Mouse (Mus musculus) lung, postnatal 0 days (tissue): ENCODE data around the gene Rxra. TPM values are rescaled to one million over a fixed set of nuclear protein-coding genes. Genes with fewer than 3 reads are reported as not detected.

Source experiments
- ATAC-seq: fragments of 200-750 bp; cut with Nextera tagmentation; 2 replicates; pipeline ENCODE4 v1.8.0; 2017; ENCODE audit warnings: moderate library complexity
- DNase-seq: peaks from one replicate; pipeline ENCODE4 v3.0.0-alpha.2; 2016; ENCODE audit warnings: low spot score
- H3K27ac ChIP-seq: fragments of 300-500 bp; sonication (generic); 2 replicates; pipeline ENCODE4 v1.5.1; 2014; ENCODE audit warnings: antibody characterized with exemption, mild to moderate bottlenecking, low read length, mixed read lengths
- H3K27me3 ChIP-seq: fragments of 300-500 bp; sonication (generic); replicated peaks from 2 replicates; pipeline ENCODE4 v1.6.1; 2014; ENCODE audit warnings: low read length, mixed read lengths; ENCODE audit not compliant: insufficient read depth
- H3K36me3 ChIP-seq: fragments of 300-500 bp; sonication (generic); 2 replicates; pipeline ENCODE4 v1.6.1; 2014; ENCODE audit warnings: low read length, mixed read lengths; ENCODE audit not compliant: insufficient read depth
- H3K4me1 ChIP-seq: fragments of 300-500 bp; sonication (generic); 2 replicates; pipeline ENCODE4 v1.6.1; 2014; ENCODE audit warnings: antibody characterized with exemption, low read depth, low read length, mixed read lengths; ENCODE audit not compliant: insufficient read depth
- H3K4me2 ChIP-seq: fragments of 300-500 bp; sonication (generic); replicated peaks from 2 replicates; pipeline ENCODE4 v1.6.1; 2014; ENCODE audit warnings: low read depth, mild to moderate bottlenecking, low read length, moderate library complexity, mixed read lengths
- H3K4me3 ChIP-seq: fragments of 300-500 bp; sonication (generic); 2 replicates; pipeline ENCODE4 v1.5.1; 2014; ENCODE audit warnings: low read depth, low read length
- H3K9ac ChIP-seq: fragments of 300-500 bp; sonication (generic); replicated peaks from 2 replicates; pipeline ENCODE4 v1.6.1; 2014; ENCODE audit warnings: low read depth, mild to moderate bottlenecking
- H3K9me3 ChIP-seq: fragments of 300-500 bp; sonication (generic); 2 replicates; pipeline ENCODE4 v1.6.1; 2016; ENCODE audit warnings: low read length, mixed read lengths
- CTCF ChIP-seq: IDR thresholded peaks from 2 replicates; pipeline ENCODE4 v1.5.1; 2016; ENCODE audit warnings: antibody characterized with exemption, mild to moderate bottlenecking
- EP300 ChIP-seq: IDR thresholded peaks from 2 replicates; pipeline ENCODE4 v1.6.1; 2016; ENCODE audit warnings: antibody characterized with exemption, mild to moderate bottlenecking, control low read depth
- WGBS: fragments of 180-500 bp; shearing (Covaris S2); extraction: QIAGEN DNeasy Blood & Tissue Kit; methylation state at CpG from one replicate; pipeline ENCODE4 v1.1.7; 2014; 5-methylcytosine and 5-hydroxymethylcytosine counted together
- polyA plus RNA-seq: library from polyadenylated mRNA; unstranded; fragments of >200 nt; fragmentation: Nextera tagmentation; extraction: Ambion mirVana; gene quantifications from 2 replicates; pipeline ENCODE4 v1.2.1, GENCODE M21; 2015

The Rxra gene
- polyA plus RNA-seq, 1 experiment from 2014 or later = 9.6 TPM

GRCm38 (mm10) chr2:27682096-27682495 lies 5.9 kb downstream of the Rxra start:
- 66% methylated on average over 5 of the region's 5 CpGs for WGBS

GRCm38 (mm10) chr2:27684017-27684657 lies 7.9 kb downstream of the Rxra start:
- no peaks in the 10 kb centered on the region for H3K27me3 ChIP-seq
- TF ChIP-seq CTCF (no peak), EP300 (no peak)
- no peaks in the 10 kb centered on the region for H3K36me3 ChIP-seq
- ATAC-seq (no peak), DNase-seq (no peak)
- H3K27ac ChIP-seq = no peak overlapping the region
- H3K9ac ChIP-seq = no peak overlapping the region
- H3K4me1 ChIP-seq = peaks cover 39% of the 10 kb centered on the region
- H3K4me2 ChIP-seq = no peak overlapping the region
- no peak overlapping the region for H3K4me3 ChIP-seq
- WGBS = 68% methylated on average over 11 of the region's 11 CpGs
- H3K9me3 ChIP-seq = no peaks in the 10 kb centered on the region

More at GRCm38 (mm10) chr2:27682096-27682495, 5.9 kb downstream of the Rxra start:
- H3K36me3 ChIP-seq = no peaks in the 10 kb centered on the region
- no peak overlapping the region for H3K4me3 ChIP-seq
- DNase-seq (no peak), ATAC-seq (no peak)
- peaks cover 37% of the 10 kb centered on the region for H3K4me1 ChIP-seq
- no peak overlapping the region for H3K27ac ChIP-seq
- no peak overlapping the region for H3K9ac ChIP-seq
- TF ChIP-seq EP300 (no peak), CTCF (no peak)
- no peaks in the 10 kb centered on the region for H3K27me3 ChIP-seq
- no peaks in the 10 kb centered on the region for H3K9me3 ChIP-seq
- no peak overlapping the region for H3K4me2 ChIP-seq

- no peak for DNase-seq
- no peak overlapping the region for H3K4me2 ChIP-seq
- H3K9me3 ChIP-seq = no peaks in the 10 kb centered on the region
- no peak for ATAC-seq
- H3K27ac ChIP-seq = no peak overlapping the region
- no peak overlapping the region for H3K4me3 ChIP-seq
- no peaks in the 10 kb centered on the region for H3K36me3 ChIP-seq
- peaks cover 24% of the 10 kb centered on the region; the same call in 1 of the 2 replicates for H3K4me1 ChIP-seq
- WGBS = 78% methylated on average over 4 of the region's 4 CpGs
- no peak overlapping the region for H3K9ac ChIP-seq
- TF ChIP-seq CTCF = no peak
- TF ChIP-seq EP300 = no peak
- H3K27me3 ChIP-seq = no peaks in the 10 kb centered on the region
Measured at GRCm38 (mm10) chr2:27685917-27686316, 9.7 kb downstream of the Rxra start.

GRCm38 (mm10) chr2:27686335-27686734 lies 10.1 kb downstream of the Rxra start:
- 86% methylated on average over 2 of the region's 2 CpGs for WGBS
- Histone ChIP-seq H3K9me3 (no peaks in the 10 kb centered on the region), H3K4me3 (no peak overlapping the region)

GRCm38 (mm10) chr2:27687041-27687440 lies 10.8 kb downstream of the Rxra start:
- H3K36me3 ChIP-seq = no peaks in the 10 kb centered on the region
- no peak overlapping the region for H3K9ac ChIP-seq
- no peak for ATAC-seq
- no peak for TF ChIP-seq CTCF
- no peak for TF ChIP-seq EP300
- WGBS = 29% methylated on average over 1 of the region's 1 CpGs
- H3K27me3 ChIP-seq = no peaks in the 10 kb centered on the region
- H3K27ac ChIP-seq = no peak overlapping the region; the same call in 1 of the 2 replicates
- no peak overlapping the region for H3K4me3 ChIP-seq
- H3K4me2 ChIP-seq = no peak overlapping the region
- peaks cover 22% of the 10 kb centered on the region; the same call in 1 of the 2 replicates for H3K4me1 ChIP-seq
- no peak for DNase-seq
- no peaks in the 10 kb centered on the region for H3K9me3 ChIP-seq

More at GRCm38 (mm10) chr2:27686335-27686734, 10.1 kb downstream of the Rxra start:
- no peak for TF ChIP-seq EP300
- no peak for TF ChIP-seq CTCF
- H3K4me1 ChIP-seq = peaks cover 25% of the 10 kb centered on the region; the same call in 1 of the 2 replicates
- no peak overlapping the region for H3K27ac ChIP-seq
- ATAC-seq = no peak
- H3K4me2 ChIP-seq = no peak overlapping the region
- H3K9ac ChIP-seq = no peak overlapping the region
- H3K36me3 ChIP-seq = no peaks in the 10 kb centered on the region
- H3K27me3 ChIP-seq = no peaks in the 10 kb centered on the region
- no peak for DNase-seq

GRCm38 (mm10) chr2:27687973-27688372 lies 11.7 kb downstream of the Rxra start:
- peaks cover 21% of the 10 kb centered on the region; the same call in 1 of the 2 replicates for H3K4me1 ChIP-seq
- TF ChIP-seq EP300 = no peak
- no peak for TF ChIP-seq CTCF
- H3K36me3 ChIP-seq = no peaks in the 10 kb centered on the region
- no peaks in the 10 kb centered on the region for H3K9me3 ChIP-seq
- peak overlapping the region; percentile 40; the same call in 1 of the 2 replicates for H3K27ac ChIP-seq
- no peak overlapping the region for H3K9ac ChIP-seq
- no peaks in the 10 kb centered on the region for H3K27me3 ChIP-seq
- ATAC-seq (peak; percentile 80), DNase-seq (peak; percentile 73)
- 61% methylated on average over 5 of the region's 5 CpGs for WGBS
- H3K4me2 ChIP-seq = no peak overlapping the region
- no peak overlapping the region for H3K4me3 ChIP-seq
